Mouse (Mus musculus): ENCODE measurements around the gene Ripor2. TPM values are rescaled to one million over a fixed set of nuclear protein-coding genes. Genes with fewer than 3 reads are reported as not detected.

The Ripor2 gene
- polyA plus RNA-seq, 1 experiment = 1.5 TPM

- DNase-seq (ENCODE audit: low spot score) = no peak
Observed at GRCm38 (mm10) chr13:24584403-24584802, 2.4 kb downstream of the Ripor2 start.

- DNase-seq (ENCODE audit: low spot score) = no peak
Observed at GRCm38 (mm10) chr13:24584841-24585240, 2.9 kb downstream of the Ripor2 start.

DNA sequence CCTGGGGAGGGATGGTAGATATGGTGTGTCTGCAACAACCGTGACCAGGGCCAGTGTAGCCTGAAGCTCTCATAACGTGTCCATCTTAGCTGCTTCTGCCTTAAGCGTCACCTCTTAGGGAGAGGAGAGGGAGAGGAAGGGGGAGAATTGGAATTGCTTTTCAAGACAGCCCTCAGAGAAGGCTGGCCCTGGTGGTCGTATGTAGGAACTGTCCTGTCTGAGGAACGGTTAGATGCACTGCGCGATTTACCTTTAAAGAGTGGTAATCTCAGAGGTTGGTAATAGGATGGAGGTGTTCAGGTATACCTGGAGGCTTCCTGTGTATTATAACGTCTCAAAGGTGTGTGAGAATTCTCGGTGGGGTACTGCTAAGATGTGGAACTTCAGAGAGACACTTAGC is 3.4 kb downstream of the Ripor2 start:
- DNase-seq (ENCODE audit: low spot score) = no peak

- no peak for DNase-seq (ENCODE audit: low spot score)
Observed at GRCm38 (mm10) chr13:24587192-24587895, 5.4 kb downstream of the Ripor2 start.

DNA sequence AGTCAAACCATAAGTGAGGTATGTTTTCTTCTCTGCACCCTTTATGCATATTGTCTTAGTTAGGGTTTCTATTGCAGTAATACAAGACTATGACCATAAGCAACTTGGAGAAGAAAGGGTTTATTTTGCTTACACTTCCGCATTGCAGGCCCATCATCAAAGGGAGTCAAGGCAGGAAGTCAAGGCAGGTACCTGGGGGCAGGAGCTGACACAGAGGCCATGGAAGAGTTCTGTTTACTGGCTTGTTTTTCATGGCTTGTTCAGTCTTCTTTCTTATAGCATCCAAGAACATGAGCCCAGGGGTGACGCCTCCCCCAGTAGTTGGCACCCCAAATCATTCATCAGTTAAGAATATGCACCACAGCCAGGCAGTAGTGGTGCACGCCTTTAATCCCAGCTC is 6.6 kb downstream of the Ripor2 start:
- no peak for DNase-seq (ENCODE audit: low spot score)

GRCm38 (mm10) chr13:24591737-24592136 is 9.7 kb downstream of the Ripor2 start:
- DNase-seq (ENCODE audit: low spot score) = no peak

- DNase-seq (ENCODE audit: low spot score) = no peak
Observed at GRCm38 (mm10) chr13:24594303-24594702, 12.3 kb downstream of the Ripor2 start.

GRCm38 (mm10) chr13:24599631-24600041 is 17.6 kb downstream of the Ripor2 start:
- DNase-seq (ENCODE audit: low spot score) = no peak

GRCm38 (mm10) chr13:24602978-24603377 is 21.0 kb downstream of the Ripor2 start:
- DNase-seq (ENCODE audit: low spot score) = no peak

GRCm38 (mm10) chr13:24603591-24604009 is 21.6 kb downstream of the Ripor2 start:
- DNase-seq (ENCODE audit: low spot score) = no peak

- no peak for DNase-seq (ENCODE audit: low spot score)
Observed at GRCm38 (mm10) chr13:24604096-24604495, 22.1 kb downstream of the Ripor2 start.

GRCm38 (mm10) chr13:24604761-24605591 is 23.0 kb downstream of the Ripor2 start:
- no peak for DNase-seq (ENCODE audit: low spot score)

DNA sequence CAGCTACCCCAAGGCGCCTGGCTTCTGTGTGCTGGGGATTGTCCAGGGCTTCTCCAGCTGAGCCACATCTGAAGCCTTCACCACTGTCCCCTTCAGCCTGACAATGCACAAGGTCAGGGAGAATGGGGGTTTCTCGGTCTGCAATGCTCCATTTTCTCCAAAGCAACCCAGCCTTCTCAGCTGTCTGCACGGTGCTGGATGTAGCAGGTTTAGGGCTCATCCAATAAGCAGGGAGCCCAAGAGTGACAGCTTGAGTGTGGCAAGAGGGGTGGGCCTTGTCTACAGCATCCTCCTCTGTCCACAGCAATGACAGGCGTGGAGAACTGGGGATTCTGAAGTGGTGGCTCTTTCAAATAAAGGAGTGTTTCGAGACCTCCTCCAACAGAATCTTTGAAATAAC is 23.8 kb downstream of the Ripor2 start:
- no peak for DNase-seq (ENCODE audit: low spot score)

- DNase-seq (ENCODE audit: low spot score) = no peak
Observed at GRCm38 (mm10) chr13:24607961-24608360, 26.0 kb downstream of the Ripor2 start.

DNA sequence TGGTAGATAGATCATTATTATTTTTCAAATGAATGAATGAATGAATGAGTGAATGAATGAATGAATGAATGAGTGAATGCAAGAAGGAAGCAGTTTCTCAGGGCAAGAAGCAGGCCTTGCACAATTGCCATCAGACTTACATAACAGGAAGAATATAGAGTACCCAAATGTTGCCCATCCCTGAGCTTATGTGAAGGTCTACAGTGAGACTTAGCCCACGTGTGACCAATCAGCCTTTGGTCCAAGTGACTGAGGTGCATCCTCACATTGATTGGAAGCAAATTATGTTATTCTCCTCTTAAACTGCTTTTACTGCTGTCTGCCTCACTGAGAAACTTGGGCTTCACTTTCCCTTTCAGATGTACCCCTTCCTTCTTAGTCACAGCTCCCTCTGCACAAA is 26.7 kb downstream of the Ripor2 start:
- DNase-seq (ENCODE audit: low spot score) = no peak

- DNase-seq (ENCODE audit: low spot score) = no peak
Observed at GRCm38 (mm10) chr13:24610883-24611282, 28.9 kb downstream of the Ripor2 start.

DNA sequence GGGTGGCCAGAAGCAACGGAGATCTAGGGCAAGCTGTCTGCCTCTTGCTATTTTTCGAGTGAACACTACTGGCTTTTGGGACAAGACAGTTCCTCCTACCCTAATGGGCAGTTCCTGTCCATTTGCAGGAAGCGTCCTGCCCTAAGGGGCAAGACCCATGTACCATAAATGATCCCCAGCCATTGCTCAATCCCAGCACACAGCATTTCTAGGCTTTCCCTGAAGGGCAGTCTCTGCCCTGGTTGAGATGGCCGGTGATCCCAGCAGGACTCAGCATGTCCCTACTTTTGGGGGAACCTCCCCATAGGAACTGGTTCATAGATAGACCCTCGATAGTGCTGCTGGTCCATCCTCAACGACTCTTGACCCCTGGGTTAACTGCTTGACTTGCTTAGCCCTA is 31.0 kb downstream of the Ripor2 start:
- no peak for DNase-seq (ENCODE audit: low spot score)

- DNase-seq (ENCODE audit: low spot score) = no peak
Observed at GRCm38 (mm10) chr13:24613433-24613832, 31.4 kb downstream of the Ripor2 start.

GRCm38 (mm10) chr13:24613927-24614780 is 32.2 kb downstream of the Ripor2 start:
- no peak for DNase-seq (ENCODE audit: low spot score)

- DNase-seq (ENCODE audit: low spot score) = no peak
Observed at GRCm38 (mm10) chr13:24615921-24616565, 34.1 kb downstream of the Ripor2 start.

GRCm38 (mm10) chr13:24616645-24617044 is 34.7 kb downstream of the Ripor2 start:
- DNase-seq (ENCODE audit: low spot score) = no peak
